In genomic region chr9:31858720-31859340, GRCm38 (mm10) we compare ENCODE assay signal across 7 mouse cellular contexts. TPM values are rescaled to one million over a fixed set of nuclear protein-coding genes. Genes with fewer than 3 reads are reported as not detected.
DNase-seq lines count a peak whose midpoint lies in the region; ATAC-seq and TF ChIP-seq lines count a peak whose summit lies in the region.

No protein-coding gene starts in this region.

- no peak for DNase-seq in lung, postnatal 0 days (ENCODE audit: low spot score)
- DNase-seq in lung, postnatal 36 days: no peak
- DNase-seq in heart, postnatal 4 days: peak; percentile 41
- peak; percentile 51 to 52 for DNase-seq in right cerebral cortex, postnatal 10 days (ENCODE audit: low spot score in 2 of 2)
- DNase-seq in gastrocnemius, postnatal 25 days: no peak

- no peak for ATAC-seq in lung, postnatal 0 days
- ATAC-seq in embryonic facial prominence, embryonic 13.5 days (ENCODE audit: insufficient number of reproducible peaks, insufficient read depth, low FRiP score, low TSS enrichment, low read depth): no peak
- ATAC-seq in liver, embryonic 12.5 days: no peak

- TF ChIP-seq EP300 in lung, postnatal 0 days (IDR thresholded peaks at IDR 0.05): no peak

- H3K27me3 ChIP-seq in lung, postnatal 0 days (replicated peaks; ENCODE audit: insufficient read depth, low read length): no peaks in the 10 kb centered on the region
- H3K27me3 ChIP-seq in embryonic facial prominence, embryonic 13.5 days: peaks cover 29% of the 10 kb centered on the region
- H3K27me3 ChIP-seq in liver, embryonic 12.5 days (replicated peaks): peaks cover 13% of the 10 kb centered on the region; the same call in 1 of the 2 replicates

- 0 out of 2 replicates have a peak, but pooled peaks cover 3% of the 10 kb centered on the region for H3K4me1 ChIP-seq in lung, postnatal 0 days (ENCODE audit: insufficient read depth, low read depth, low read length)
- peaks cover 9% of the 10 kb centered on the region for H3K4me1 ChIP-seq in embryonic facial prominence, embryonic 13.5 days
- no peaks in the 10 kb centered on the region for H3K4me1 ChIP-seq in liver, embryonic 12.5 days

- WGBS in lung, postnatal 0 days: 6% methylated on average over 20 of the region's 20 CpGs
- WGBS in embryonic facial prominence, embryonic 13.5 days: 6% methylated on average over 20 of the region's 20 CpGs
- WGBS in liver, embryonic 12.5 days (ENCODE audit: insufficient replicate concordance): 7% methylated on average over 20 of the region's 20 CpGs

- no peaks in the 10 kb centered on the region for H3K9me3 ChIP-seq in lung, postnatal 0 days (ENCODE audit: low read length)
- no peaks in the 10 kb centered on the region for H3K9me3 ChIP-seq in embryonic facial prominence, embryonic 13.5 days
- H3K9me3 ChIP-seq in liver, embryonic 12.5 days (replicated peaks): no peaks in the 10 kb centered on the region

- H3K4me2 ChIP-seq in lung, postnatal 0 days (replicated peaks; ENCODE audit: low read depth, low read length): no peak overlapping the region; the same call in 1 of the 2 replicates
- peak overlapping the region; percentile 62 for H3K4me2 ChIP-seq in embryonic facial prominence, embryonic 13.5 days
- 0 out of 2 replicates have a peak overlapping the region, but pooled peaks have one; percentile 18 for H3K4me2 ChIP-seq in liver, embryonic 12.5 days

- H3K4me3 ChIP-seq in lung, postnatal 0 days (ENCODE audit: low read depth, low read length): no peak overlapping the region
- H3K4me3 ChIP-seq in embryonic facial prominence, embryonic 13.5 days: peak overlapping the region; percentile 34
- no peak overlapping the region for H3K4me3 ChIP-seq in liver, embryonic 12.5 days

- H3K36me3 ChIP-seq in lung, postnatal 0 days (ENCODE audit: insufficient read depth, low read length): no peaks in the 10 kb centered on the region
- H3K36me3 ChIP-seq in embryonic facial prominence, embryonic 13.5 days: no peaks in the 10 kb centered on the region
- no peaks in the 10 kb centered on the region for H3K36me3 ChIP-seq in liver, embryonic 12.5 days

- no peak overlapping the region for H3K9ac ChIP-seq in lung, postnatal 0 days (replicated peaks; ENCODE audit: low read depth)
- peak overlapping the region; percentile 54; the same call in 1 of the 2 replicates for H3K9ac ChIP-seq in embryonic facial prominence, embryonic 13.5 days
- H3K9ac ChIP-seq in liver, embryonic 12.5 days: no peak overlapping the region

- TF ChIP-seq CTCF in lung, postnatal 0 days (IDR thresholded peaks at IDR 0.05): peak; percentile 66

- no peak overlapping the region for H3K27ac ChIP-seq in lung, postnatal 0 days (ENCODE audit: low read length)
- no peak overlapping the region for H3K27ac ChIP-seq in embryonic facial prominence, embryonic 13.5 days
- no peak overlapping the region for H3K27ac ChIP-seq in liver, embryonic 12.5 days

RNA-seq across cellular contexts. Expression of gene Barx2, which starts 54.4 kb away (rescaled TPM):
- polyA plus RNA-seq in lung, postnatal 0 days (2015; fragmentation: Nextera tagmentation; extraction: Ambion mirVana): 0.37 and 0.39 TPM in 2 replicates
- 1.6 and 2.2 TPM in 2 replicates for polyA plus RNA-seq in embryonic facial prominence, embryonic 13.5 days (2015; fragmentation: Nextera tagmentation; extraction: Ambion mirVana)
- under 1 TPM in 1 of 2 experiments, not detected in 1; 0.14 TPM for total RNA-seq in heart, postnatal 4 days (2021)
- polyA plus RNA-seq in liver, embryonic 12.5 days (2016; fragmentation: Nextera tagmentation; extraction: Ambion mirVana): 0.06 TPM in 1 of 2 replicates, not detected in the other
- total RNA-seq in gastrocnemius, postnatal 25 days (2021): 10 to 100 TPM in 1 of 2 experiments, 1 to 10 TPM in 1; 3.1 to 18.7 TPM

Comparison
In these comparisons a context has a peak if more than half of its experiments do, and no peak if none do; other contexts are left out.
1. DNase-seq: peak in heart, postnatal 4 days (single experiment) and right cerebral cortex, postnatal 10 days (2 of 2); none in lung, postnatal 0 days (single experiment), lung, postnatal 36 days (single experiment) and gastrocnemius, postnatal 25 days (single experiment).